Mouse (Mus musculus): ENCODE measurements around the gene Smok3b.
"Not testable (repeated sequence)": the region's sequence is repeated elsewhere in the genome, so short reads cannot be mapped to it uniquely, and the experiment has no call there.

Smok3b gene

DNA sequence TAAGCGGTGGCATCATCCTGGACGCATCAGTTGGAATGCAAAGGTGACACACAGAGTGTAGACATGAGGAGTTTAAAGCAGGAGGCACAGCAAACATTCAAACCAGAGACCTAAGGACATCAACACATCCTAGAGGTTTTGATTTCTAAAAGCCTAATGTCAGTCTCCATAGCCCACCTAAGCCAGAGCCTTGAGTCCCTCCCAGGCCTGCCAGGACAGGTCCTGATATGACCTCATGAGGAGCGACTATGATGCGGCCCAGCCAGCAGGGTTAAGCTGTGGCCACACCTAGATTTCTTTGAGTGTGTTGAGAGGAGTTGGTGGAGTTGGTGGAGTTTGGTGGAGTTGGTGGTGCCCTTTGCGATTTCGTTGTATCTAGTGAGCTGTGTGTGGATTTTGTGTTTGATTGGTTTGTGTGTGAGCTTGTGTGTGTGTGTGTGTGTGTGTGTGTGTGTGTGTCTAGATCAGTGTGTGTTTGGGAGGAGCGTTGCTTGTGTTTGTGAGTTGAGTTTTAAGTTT, at the start of gene Smok3b, which contains the start of gene Smok3a:
TSS of gene Smok3b (plus strand) at position 469 of the 519 bp plus-strand sequence.
TSS of gene Smok3a (plus strand) at position 301 of the 519 bp plus-strand sequence.
- not testable (repeated sequence) for DNase-seq (ENCODE audit: low spot score in 2 of 2)

- DNase-seq (ENCODE audit: low spot score in 2 of 2): no peak
Measured at GRCm38 (mm10) chr5:137973161-137973560, 48.1 kb upstream of the Smok3b start.

GRCm38 (mm10) chr5:137973738-137974137, 47.5 kb upstream of the Smok3b start:
- peak in 1 of 2 experiments; percentile 46 for DNase-seq (ENCODE audit: low spot score in 2 of 2)

DNA sequence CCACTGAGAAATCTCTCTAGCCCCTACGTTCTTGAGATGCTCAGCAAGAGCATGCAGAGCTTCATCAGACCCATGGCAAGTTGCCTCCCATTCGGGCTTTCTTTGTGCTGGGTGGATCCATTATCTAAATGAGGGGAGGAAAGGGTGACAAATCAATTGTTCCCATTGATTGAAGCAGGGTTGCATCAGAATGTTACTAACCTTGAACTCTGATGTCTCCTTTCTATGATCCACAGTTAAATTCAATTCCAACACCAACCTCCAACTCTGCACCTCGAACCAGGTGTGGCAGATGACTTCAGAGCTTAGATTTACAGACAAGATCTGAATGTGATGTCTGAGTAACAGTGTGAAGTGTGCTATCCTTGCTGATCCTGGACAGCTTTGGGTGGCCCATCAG, 46.5 kb upstream of the Smok3b start:
- DNase-seq (ENCODE audit: low spot score in 2 of 2): no peak

DNA sequence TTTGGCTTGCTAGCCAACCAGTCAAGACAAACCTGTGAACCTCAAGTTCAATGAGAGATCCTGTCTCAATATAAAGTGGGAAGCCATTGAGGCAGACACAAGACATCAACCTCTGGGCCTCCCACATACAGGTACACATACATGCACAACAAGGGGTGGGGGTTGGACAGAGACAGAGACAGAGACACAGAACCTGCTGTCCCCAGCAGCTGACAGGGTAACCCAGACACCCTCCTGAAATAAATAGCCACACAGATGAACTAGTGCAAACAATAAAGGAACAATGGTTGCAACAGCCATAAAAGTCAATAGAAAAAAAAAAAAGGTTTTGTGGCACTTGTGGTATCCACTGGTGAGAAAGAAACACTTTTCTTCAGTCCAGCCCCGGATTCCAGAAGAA, 45.8 kb upstream of the Smok3b start:
- no peak for DNase-seq (ENCODE audit: low spot score in 2 of 2)

DNA sequence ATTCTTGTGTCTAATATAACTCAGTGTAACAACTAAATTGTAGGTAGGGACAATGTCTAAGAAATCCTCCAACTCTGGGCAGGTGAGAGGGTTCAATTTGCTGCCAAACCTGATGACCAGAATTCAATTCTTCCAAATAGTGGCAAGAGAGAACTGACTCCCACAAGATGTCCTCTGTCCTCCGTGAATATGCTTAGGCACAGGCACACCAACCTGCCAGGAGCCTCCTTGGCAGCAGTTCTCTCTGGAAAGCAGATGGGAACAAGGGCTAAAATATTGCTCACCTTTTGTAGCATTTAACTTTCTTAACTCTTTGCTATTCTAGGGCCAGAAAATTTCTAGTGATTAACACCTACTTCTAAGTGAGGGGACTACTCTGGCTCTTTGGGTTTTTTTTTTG, 43.9 kb upstream of the Smok3b start:
- DNase-seq (ENCODE audit: low spot score in 2 of 2): no peak

- DNase-seq (ENCODE audit: low spot score in 2 of 2): no peak
Measured at GRCm38 (mm10) chr5:137979081-137979480, 42.1 kb upstream of the Smok3b start.

DNA sequence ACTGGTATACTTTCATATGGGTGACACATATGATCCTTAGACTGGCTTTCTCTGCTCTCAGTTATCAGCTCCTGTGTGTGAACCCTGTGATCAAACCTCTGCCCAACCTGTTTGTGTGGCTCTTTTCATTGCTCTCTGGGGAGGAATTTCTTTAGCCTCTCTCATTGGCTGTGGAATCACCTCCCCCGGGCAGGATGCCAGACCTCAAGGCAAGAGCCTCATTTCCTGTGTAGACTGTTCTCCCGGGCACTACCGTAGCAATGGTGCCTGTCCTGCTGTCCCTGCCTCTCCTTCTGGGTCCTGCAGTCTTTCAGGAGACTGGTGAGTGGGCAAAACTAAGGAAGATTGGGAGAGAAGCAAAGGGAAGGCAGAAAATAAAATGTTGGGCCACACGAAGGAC, 39.9 kb upstream of the Smok3b start, which contains the start of gene Azgp1:
TSS of gene Azgp1 (plus strand) at position 221 of the 400 bp plus-strand sequence.
- no peak for DNase-seq (ENCODE audit: low spot score in 2 of 2)

GRCm38 (mm10) chr5:137986351-137986750, 34.9 kb upstream of the Smok3b start:
- DNase-seq (ENCODE audit: low spot score in 2 of 2): no peak

DNA sequence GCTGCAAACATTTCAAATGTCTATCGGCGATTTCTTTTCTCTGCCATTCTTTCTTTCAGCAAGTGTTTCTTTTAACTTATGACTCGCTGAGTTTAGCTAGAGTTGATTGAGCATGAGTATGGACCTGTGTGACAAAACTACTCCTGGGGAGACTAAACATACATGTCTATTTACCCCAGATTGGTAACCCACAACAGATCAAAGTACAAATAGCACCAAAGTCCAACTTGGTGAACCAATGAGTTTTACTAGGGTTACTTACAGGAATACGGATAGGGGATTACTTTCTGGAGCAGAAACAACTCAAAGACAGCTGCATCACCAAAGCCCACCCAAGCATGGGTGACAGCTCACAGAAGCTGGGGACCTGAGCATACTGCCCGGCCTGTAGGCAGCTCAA, 11.8 kb upstream of the Smok3b start:
- DNase-seq (ENCODE audit: low spot score in 2 of 2): no peak

GRCm38 (mm10) chr5:138012382-138012781, 8.8 kb upstream of the Smok3b start:
- DNase-seq (ENCODE audit: low spot score in 2 of 2): no peak

DNA sequence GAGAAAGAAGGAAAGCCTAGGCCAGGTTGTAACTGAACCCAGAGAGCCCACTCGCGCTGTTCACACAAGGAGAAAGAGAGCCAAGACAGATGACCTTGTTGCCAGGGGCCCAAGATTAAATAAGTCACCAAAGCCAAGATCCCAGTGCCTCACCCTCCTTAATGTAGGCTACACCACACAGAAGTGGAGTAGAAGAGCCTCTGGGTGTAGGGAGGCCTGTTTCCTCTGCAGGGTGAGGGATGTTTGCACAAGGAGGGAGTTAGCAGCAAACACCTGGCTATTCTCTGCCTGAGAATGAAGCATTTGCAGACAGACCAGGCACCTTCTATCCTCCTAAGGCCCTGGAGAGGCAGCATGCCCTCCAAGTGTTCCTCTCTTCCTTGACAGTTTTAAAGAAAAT, 4.7 kb upstream of the Smok3b start:
- no peak for DNase-seq (ENCODE audit: low spot score in 2 of 2)

- DNase-seq (ENCODE audit: low spot score in 2 of 2): no peak
Measured at GRCm38 (mm10) chr5:138016997-138017396, 4.2 kb upstream of the Smok3b start.

- DNase-seq (ENCODE audit: low spot score in 2 of 2): not testable (repeated sequence)
Measured at GRCm38 (mm10) chr5:138019577-138019976, 1.7 kb upstream of the Smok3b start.

DNA sequence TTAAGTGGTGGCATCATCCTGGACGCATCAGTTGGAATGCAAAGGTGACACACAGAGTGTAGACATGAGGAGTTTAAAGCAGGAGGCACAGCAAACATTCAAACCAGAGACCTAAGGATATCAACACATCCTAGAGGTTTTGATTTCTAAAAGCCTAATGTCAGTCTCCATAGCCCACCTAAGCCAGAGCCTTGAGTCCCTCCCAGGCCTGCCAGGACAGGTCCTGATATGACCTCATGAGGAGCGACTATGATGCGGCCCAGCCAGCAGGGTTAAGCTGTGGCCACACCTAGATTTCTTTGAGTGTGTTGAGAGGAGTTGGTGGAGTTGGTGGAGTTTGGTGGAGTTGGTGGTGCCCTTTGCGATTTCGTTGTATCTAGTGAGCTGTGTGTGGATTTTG, 31.7 kb downstream of the Smok3b start, which contains the start of gene Smok3c:
TSS of gene Smok3c (plus strand) at position 301 of the 400 bp plus-strand sequence.
- not testable (repeated sequence) for DNase-seq (ENCODE audit: low spot score in 2 of 2)

DNA sequence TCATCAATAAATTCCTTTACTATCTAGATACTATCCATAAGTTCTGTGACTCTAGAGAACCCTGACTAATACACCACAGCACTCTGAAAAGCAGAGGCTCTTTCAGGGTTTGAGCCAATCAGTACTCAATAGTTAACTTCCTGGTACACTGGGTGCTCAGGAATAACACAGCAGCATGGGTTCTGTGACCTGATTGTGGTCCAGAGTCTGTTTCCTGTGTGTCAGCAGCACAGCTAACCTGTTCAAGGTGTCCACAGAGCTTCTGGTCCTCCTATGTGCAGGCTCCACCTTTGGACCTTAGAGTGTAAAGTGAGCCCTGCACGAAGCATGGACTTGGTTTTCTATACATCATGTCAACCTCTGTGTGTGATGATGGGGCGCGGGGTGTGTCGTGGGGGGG, 52.6 kb downstream of the Smok3b start:
- no peak for DNase-seq (ENCODE audit: low spot score in 2 of 2)

- no peak for DNase-seq (ENCODE audit: low spot score in 2 of 2)
Measured at GRCm38 (mm10) chr5:138075684-138076083, 54.5 kb downstream of the Smok3b start.

DNA sequence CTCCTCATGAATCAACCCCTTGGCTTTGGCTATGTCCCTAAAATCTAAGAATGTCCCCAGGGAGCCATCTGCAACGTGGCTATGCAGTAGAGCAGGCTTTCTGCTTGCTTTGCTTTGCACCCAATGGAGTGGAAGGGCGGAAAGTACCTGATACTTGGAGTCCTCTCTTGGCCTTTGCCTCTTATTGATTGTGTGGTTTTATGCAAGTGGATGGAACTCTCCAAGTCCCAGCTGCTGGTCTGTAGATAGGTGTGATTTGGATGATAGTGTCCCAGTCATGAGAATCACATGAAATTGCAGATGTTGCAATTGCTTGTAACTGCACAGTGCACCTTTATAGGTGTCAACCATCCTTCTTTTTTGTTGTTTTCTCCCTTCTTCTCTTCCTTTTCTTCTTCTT, 54.9 kb downstream of the Smok3b start:
- no peak for DNase-seq (ENCODE audit: low spot score in 2 of 2)

DNA sequence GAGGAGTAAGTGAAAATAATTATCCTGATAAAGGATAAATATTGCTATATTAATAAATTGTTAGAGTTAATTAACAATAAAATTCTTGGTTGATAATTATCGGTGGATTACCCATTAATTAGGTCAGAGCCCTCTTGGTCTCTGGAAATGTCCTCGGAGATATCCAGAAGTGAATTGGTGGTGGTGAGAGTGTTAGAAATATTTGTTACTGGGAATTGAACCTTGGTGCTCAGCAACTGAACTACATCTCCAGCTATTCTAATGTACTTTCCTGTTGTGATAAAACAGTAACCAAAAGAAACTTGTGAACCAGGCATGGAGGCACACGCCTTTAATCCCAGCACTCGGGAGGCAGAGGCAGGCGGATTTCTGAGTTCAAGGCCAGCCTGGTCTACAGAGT, 59.2 kb downstream of the Smok3b start:
- DNase-seq (ENCODE audit: low spot score in 2 of 2): no peak

GRCm38 (mm10) chr5:138081446-138081845, 60.2 kb downstream of the Smok3b start:
- no peak for DNase-seq (ENCODE audit: low spot score in 2 of 2)

- no peak for DNase-seq (ENCODE audit: low spot score in 2 of 2)
Measured at GRCm38 (mm10) chr5:138083318-138083900, 62.2 kb downstream of the Smok3b start.

GRCm38 (mm10) chr5:138083936-138084335, 62.7 kb downstream of the Smok3b start:
- DNase-seq (ENCODE audit: low spot score in 2 of 2): no peak

DNA sequence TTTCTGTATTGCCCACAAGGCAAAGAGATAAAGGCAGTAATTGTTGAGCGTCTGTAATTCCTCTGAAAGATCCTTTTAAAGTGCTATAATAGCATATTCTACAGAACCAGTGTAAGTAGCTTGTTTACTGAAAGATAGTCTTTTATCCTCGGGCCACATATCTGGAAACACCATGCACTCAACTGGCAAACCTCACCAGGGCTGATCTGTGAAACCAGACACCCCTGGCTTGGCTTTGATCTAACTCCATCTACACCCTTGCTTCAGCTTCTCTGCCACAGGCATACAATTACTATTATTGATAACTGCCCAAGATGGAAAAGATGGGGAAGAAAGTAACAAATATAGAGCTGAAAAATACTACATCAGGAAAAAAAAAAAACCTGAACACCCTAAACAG, 63.3 kb downstream of the Smok3b start:
- no peak for DNase-seq (ENCODE audit: low spot score in 2 of 2)

GRCm38 (mm10) chr5:138084996-138085395, 63.8 kb downstream of the Smok3b start, which contains the start of gene Zkscan1:
Zkscan1 (plus strand) TSS chr5:138085084.
- peak; percentile 87 to 92 for DNase-seq (ENCODE audit: low spot score in 2 of 2)
